11 mouse cellular contexts compared by ENCODE assay signal in the genomic region with DNA sequence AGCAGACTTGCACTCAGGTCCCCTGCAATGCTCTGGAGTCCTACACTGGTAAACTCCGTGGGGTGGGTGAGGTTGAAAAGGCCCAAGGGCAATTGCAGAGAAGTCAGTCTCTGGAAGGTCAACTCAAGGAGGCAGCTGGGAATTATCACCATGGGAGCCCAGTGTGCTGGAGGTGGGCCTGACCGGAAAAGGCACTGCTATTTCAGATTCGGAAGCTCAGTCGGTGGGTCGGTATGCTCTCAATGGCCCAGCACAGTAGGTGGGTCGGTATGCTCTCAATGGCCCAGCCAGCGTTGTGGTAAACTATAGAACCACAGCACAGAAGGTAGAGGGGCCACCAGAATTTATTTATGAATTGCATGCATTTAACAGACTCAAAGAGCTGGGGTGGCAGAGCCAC.
"Had no signal": no experiment of that assay in that cellular context is flagged by ENCODE, and none has a peak within 500 bp of the region (broad histone marks: within the 10 kb centered on the region; RNA-seq: fewer than 3 reads in every experiment).

No protein-coding gene starts in this region.

- H3K27me3 ChIP-seq: kidney, embryonic 15.5 days; limb, embryonic 13.5 days; midbrain, embryonic 13.5 days; neural tube, embryonic 15.5 days had no signal

- H3K9me3 ChIP-seq: kidney, embryonic 15.5 days; limb, embryonic 13.5 days; midbrain, embryonic 13.5 days; neural tube, embryonic 15.5 days had no signal

- H3K9ac ChIP-seq: kidney, embryonic 15.5 days; limb, embryonic 13.5 days; liver, embryonic 14.5 days; midbrain, embryonic 13.5 days; neural tube, embryonic 15.5 days had no signal

- H3K4me2 ChIP-seq: kidney, embryonic 15.5 days; limb, embryonic 13.5 days; midbrain, embryonic 13.5 days; neural tube, embryonic 15.5 days had no signal

- H3K4me3 ChIP-seq: kidney, embryonic 15.5 days; limb, embryonic 13.5 days; midbrain, embryonic 13.5 days; myocyte; neural tube, embryonic 15.5 days had no signal

- H3K27ac ChIP-seq: kidney, embryonic 15.5 days; limb, embryonic 13.5 days; liver, embryonic 14.5 days; midbrain, embryonic 13.5 days; neural tube, embryonic 15.5 days had no signal

- ATAC-seq: midbrain, embryonic 13.5 days had no signal

- DNase-seq: kidney, postnatal 14 days; left cerebral cortex, postnatal 4 days; lung, adult 18-20 months; right cerebral cortex, adult 18-20 months; right cerebral cortex, postnatal 25 days had no signal

- H3K36me3 ChIP-seq: kidney, embryonic 15.5 days; midbrain, embryonic 13.5 days; neural tube, embryonic 15.5 days had no signal
